Mouse (Mus musculus) ES-E14 (cell line): ENCODE data around the gene Camkk2. TPM values are rescaled to one million over a fixed set of nuclear protein-coding genes. Genes with fewer than 3 reads are reported as not detected.

Experiments used
- DNase-seq: peaks from one replicate; pipeline ENCODE4 v3.0.0-alpha.2; 2013; ENCODE audit warnings: low read depth, low spot score
- H3K27ac ChIP-seq: 2 replicates; pipeline ENCODE4 v1.5.1; 2012; ENCODE audit warnings: low read depth, mild to moderate bottlenecking, low read length, moderate library complexity, mixed read lengths; ENCODE audit not compliant: poor library complexity, insufficient read depth, severe bottlenecking
- H3K36me3 ChIP-seq: 2 replicates; pipeline ENCODE4 v1.6.1; 2012; ENCODE audit warnings: mild to moderate bottlenecking, low read length, moderate library complexity, mixed read lengths; ENCODE audit not compliant: control insufficient read depth, poor library complexity, insufficient read depth, severe bottlenecking
- H3K4me1 ChIP-seq, 2 experiments: fragments of 150-350 bp in 1 of 2; sonication (generic) in 1 of 2; 2 replicates each; pipeline ENCODE4 v1.6.1; 2012; ENCODE audit warnings: low read length in 2 of 2, mild to moderate bottlenecking in 1 of 2, mixed read lengths in 1 of 2; ENCODE audit not compliant: control insufficient read depth in 2 of 2, insufficient read depth in 2 of 2, poor library complexity in 1 of 2
- H3K4me3 ChIP-seq, 2 experiments: fragments of 150-350 bp in 1 of 2; sonication (generic) in 1 of 2; 2 replicates each; pipeline ENCODE4 v1.5.1; 2012; ENCODE audit warnings: low read length in 2 of 2, low read depth in 1 of 2, mild to moderate bottlenecking in 1 of 2, mixed read lengths in 1 of 2; ENCODE audit not compliant: insufficient read depth in 1 of 2, poor library complexity in 1 of 2, severe bottlenecking in 1 of 2
- H3K9ac ChIP-seq: 2 replicates; pipeline ENCODE4 v1.6.1; 2012; ENCODE audit warnings: low read depth, mild to moderate bottlenecking, low read length, mixed read lengths; ENCODE audit not compliant: poor library complexity, insufficient read depth, severe bottlenecking
- H3K9me3 ChIP-seq: fragments of 150-350 bp; sonication (generic); 2 replicates; pipeline ENCODE4 v1.6.1; 2012; ENCODE audit warnings: low read depth, mild to moderate bottlenecking, low read length; ENCODE audit not compliant: control insufficient read depth, insufficient read depth
- CHD2 ChIP-seq: IDR thresholded peaks from 2 replicates; pipeline ENCODE4 v1.6.1; 2014; ENCODE audit warnings: mild to moderate bottlenecking, low read depth, low read length, inconsistent platforms
- HCFC1 ChIP-seq: IDR thresholded peaks from 2 replicates; pipeline ENCODE4 v1.6.1; 2012; ENCODE audit warnings: low read length, inconsistent platforms, borderline replicate concordance; ENCODE audit not compliant: insufficient read depth
- MAFK ChIP-seq: IDR thresholded peaks from 2 replicates; pipeline ENCODE4 v1.6.1; 2014; ENCODE audit warnings: mild to moderate bottlenecking, low read depth, low read length, inconsistent platforms; ENCODE audit not compliant: insufficient read depth
- ZC3H11A ChIP-seq: IDR thresholded peaks from 2 replicates; pipeline ENCODE4 v1.6.1; 2012; ENCODE audit warnings: low read depth, mild to moderate bottlenecking, inconsistent platforms, low read length, borderline replicate concordance
- ZNF384 ChIP-seq: IDR thresholded peaks from 2 replicates; pipeline ENCODE4 v1.6.1; 2012; ENCODE audit warnings: low read depth, low read length, inconsistent platforms
- in situ Hi-C, 2 experiments: fragments of 600-800 bp; cut with MboI; formaldehyde crosslinking; loops; one replicate each; pipeline ENCODE4 v1.15.1; 2025; ENCODE audit warnings: low sequenced_read_pairs in 2 of 2, inconsistent platforms in 1 of 2; ENCODE audit not compliant: unreplicated experiment in 2 of 2
- total RNA-seq: library from RNA; depleted of rRNA; stranded (reverse); fragments of 300-350 nt; gene quantifications from 2 replicates; pipeline ENCODE4 v1.2.3, GENCODE M21; 2012

Gene Camkk2
- total RNA-seq, 1 experiment = 12.7 TPM

GRCm38 (mm10) chr5:122755620-122756019 is 23.6 kb downstream of the Camkk2 start:
- Histone ChIP-seq H3K27ac (no peak overlapping the region), H3K9me3 (no peaks in the 10 kb centered on the region), H3K9ac (no peak overlapping the region), H3K4me1 (peaks cover 0 to 3% of the 10 kb centered on the region in 2 experiments; a peak in 1 of 4 replicates), H3K4me3 (no peak overlapping the region), H3K36me3 (peaks cover 2% of the 10 kb centered on the region; the same call in 1 of the 2 replicates)
- TF ChIP-seq CHD2 = no peak
- no peak for TF ChIP-seq HCFC1
- TF ChIP-seq ZC3H11A = no peak
- TF ChIP-seq ZNF384 = peak; percentile 93
- no peak for TF ChIP-seq MAFK
- DNase-seq = no peak
- in situ Hi-C loops = no loop called here

GRCm38 (mm10) chr5:122754477-122754876 is 24.7 kb downstream of the Camkk2 start:
- no peak overlapping the region for H3K4me3 ChIP-seq
- no peak overlapping the region for H3K9ac ChIP-seq
- H3K4me1 ChIP-seq = peaks cover 0 to 3% of the 10 kb centered on the region in 2 experiments; a peak in 1 of 4 replicates
- in situ Hi-C loops = no loop called here
- no peaks in the 10 kb centered on the region for H3K9me3 ChIP-seq
- H3K27ac ChIP-seq = no peak overlapping the region
- H3K36me3 ChIP-seq = peaks cover 4% of the 10 kb centered on the region; the same call in 1 of the 2 replicates
- no peak for TF ChIP-seq CHD2
- no peak for TF ChIP-seq ZNF384
- no peak for TF ChIP-seq MAFK
- no peak for TF ChIP-seq ZC3H11A
- TF ChIP-seq HCFC1 = no peak
- DNase-seq = no peak

GRCm38 (mm10) chr5:122747950-122748349 is 31.3 kb downstream of the Camkk2 start:
- in situ Hi-C loops = no loop called here
- H3K9me3 ChIP-seq = no peaks in the 10 kb centered on the region
- H3K36me3 ChIP-seq = peaks cover 6% of the 10 kb centered on the region
- no peak overlapping the region for H3K27ac ChIP-seq
- no peak overlapping the region for H3K4me3 ChIP-seq
- TF ChIP-seq MAFK (no peak), ZC3H11A (no peak), ZNF384 (no peak), HCFC1 (no peak), CHD2 (no peak)
- no peak for DNase-seq
- H3K4me1 ChIP-seq = 0 out of 4 replicates have a peak, but pooled peaks cover 0 to 3% of the 10 kb centered on the region in 2 experiments
- H3K9ac ChIP-seq = no peak overlapping the region

GRCm38 (mm10) chr5:122743880-122744422 is 35.3 kb downstream of the Camkk2 start:
- Histone ChIP-seq H3K36me3 (peaks cover 11% of the 10 kb centered on the region), H3K9ac (no peak overlapping the region; the same call in 1 of the 2 replicates), H3K27ac (no peak overlapping the region), H3K4me3 (peak overlapping the region; percentile 36 to 44; a peak in 3 of 4 replicates), H3K9me3 (no peaks in the 10 kb centered on the region), H3K4me1 (no peaks in the 10 kb centered on the region)
- no peak for DNase-seq
- in situ Hi-C loops = no loop called here
- TF ChIP-seq ZNF384 = no peak
- TF ChIP-seq HCFC1 = no peak
- TF ChIP-seq MAFK = no peak
- TF ChIP-seq ZC3H11A = no peak
- no peak for TF ChIP-seq CHD2
